Mouse (Mus musculus) midbrain, postnatal 0 days (tissue): Measurements from ENCODE around the gene Otulin. TPM values are rescaled to one million over a fixed set of nuclear protein-coding genes. Genes with fewer than 3 reads are reported as not detected.
A peak's percentile ranks its signal among the peaks of the same experiment; 100 is the strongest.

Experiments
- ATAC-seq: fragments of 200-750 bp; cut with Nextera tagmentation; 2 replicates; pipeline ENCODE4 v1.8.0; 2017; ENCODE audit warnings: moderate number of reproducible peaks, mild to moderate bottlenecking, moderate TSS enrichment, moderate library complexity; ENCODE audit not compliant: low FRiP score
- DNase-seq: peaks from one replicate; pipeline ENCODE4 v3.0.0-alpha.2; 2015; ENCODE audit warnings: low spot score
- H3K27ac ChIP-seq: fragments of 300-500 bp; sonication (generic); 2 replicates; pipeline ENCODE4 v1.5.1; 2014; ENCODE audit warnings: low read depth, mild to moderate bottlenecking, low read length, mixed read lengths
- H3K27me3 ChIP-seq: fragments of 300-500 bp; sonication (generic); 2 replicates; pipeline ENCODE4 v1.6.1; 2014; ENCODE audit warnings: low read length, control low read depth, mixed read lengths; ENCODE audit not compliant: insufficient read depth
- H3K36me3 ChIP-seq: fragments of 300-500 bp; sonication (generic); 2 replicates; pipeline ENCODE4 v1.6.1; 2014; ENCODE audit warnings: low read length, control low read depth, mixed read lengths; ENCODE audit not compliant: insufficient read depth
- H3K4me1 ChIP-seq: fragments of 300-500 bp; sonication (generic); 2 replicates; pipeline ENCODE4 v1.6.1; 2014; ENCODE audit warnings: mild to moderate bottlenecking, control low read depth, antibody characterized with exemption, low read length, mixed read lengths; ENCODE audit not compliant: insufficient read depth
- H3K4me2 ChIP-seq: fragments of 300-500 bp; sonication (generic); 2 replicates; pipeline ENCODE4 v1.6.1; 2014; ENCODE audit warnings: low read depth, mild to moderate bottlenecking, low read length, mixed read lengths; ENCODE audit not compliant: poor library complexity, severe bottlenecking
- H3K4me3 ChIP-seq: fragments of 300-500 bp; sonication (generic); 2 replicates; pipeline ENCODE4 v1.5.1; 2014; ENCODE audit warnings: low read depth, mild to moderate bottlenecking, low read length, moderate library complexity
- H3K9ac ChIP-seq: fragments of 300-500 bp; sonication (generic); replicated peaks from 2 replicates; pipeline ENCODE4 v1.6.1; 2014; ENCODE audit warnings: mild to moderate bottlenecking, low read length, moderate library complexity, mixed read lengths; ENCODE audit not compliant: poor library complexity, severe bottlenecking
- H3K9me3 ChIP-seq: fragments of 300-500 bp; sonication (generic); 2 replicates; pipeline ENCODE4 v1.6.1; 2016; ENCODE audit warnings: low read length, control low read depth
- CTCF ChIP-seq: IDR thresholded peaks from 2 replicates; pipeline ENCODE4 v1.5.1; 2016; ENCODE audit warnings: antibody characterized with exemption, mild to moderate bottlenecking
- WGBS: fragments of 180-500 bp; shearing (Covaris S2); extraction: QIAGEN DNeasy Blood & Tissue Kit; methylation state at CpG from one replicate; pipeline ENCODE4 v1.1.7; 2014; 5-methylcytosine and 5-hydroxymethylcytosine counted together
- polyA plus RNA-seq: library from polyadenylated mRNA; unstranded; fragments of >200 nt; fragmentation: Nextera tagmentation; extraction: Ambion mirVana; gene quantifications from 2 replicates; pipeline ENCODE4 v1.2.1, GENCODE M21; 2015
- total RNA-seq: library from RNA; depleted of rRNA; stranded (reverse); fragments of >200 nt; gene quantifications from 2 replicates; pipeline ENCODE4 v1.2.3, GENCODE M21; 2014

Gene Otulin
- total and polyA plus RNA-seq, 2 experiments from 2014 or later, result 17.8 to 23.9 TPM

- Histone ChIP-seq H3K9me3 (no peaks in the 10 kb centered on the region), H3K4me2 (no peak overlapping the region), H3K27me3 (no peaks in the 10 kb centered on the region), H3K36me3 (peaks cover 13% of the 10 kb centered on the region; the same call in 1 of the 2 replicates), H3K9ac (no peak overlapping the region), H3K27ac (no peak overlapping the region), H3K4me3 (no peak overlapping the region), H3K4me1 (no peaks in the 10 kb centered on the region)
- TF ChIP-seq CTCF, result no peak
- DNase-seq, result peak; percentile 71
- peak; percentile 50; the same call in 1 of the 2 replicates for ATAC-seq
- 69% methylated on average over 8 of the region's 8 CpGs for WGBS
Measured at GRCm38 (mm10) chr15:27574992-27575781, 55.3 kb downstream of the Otulin start.

- H3K4me3 ChIP-seq, result no peak overlapping the region
- peaks cover 31% of the 10 kb centered on the region for H3K36me3 ChIP-seq
- H3K9me3 ChIP-seq, result no peaks in the 10 kb centered on the region
- no peaks in the 10 kb centered on the region for H3K27me3 ChIP-seq
- ATAC-seq (no peak), DNase-seq (peak; percentile 50)
- H3K4me2 ChIP-seq, result no peak overlapping the region
- no peaks in the 10 kb centered on the region for H3K4me1 ChIP-seq
- H3K9ac ChIP-seq, result no peak overlapping the region
- TF ChIP-seq CTCF, result no peak
- 71% methylated on average over 8 of the region's 8 CpGs for WGBS
- no peak overlapping the region for H3K27ac ChIP-seq
Measured at GRCm38 (mm10) chr15:27571179-27571578, 59.3 kb downstream of the Otulin start.

- Histone ChIP-seq H3K4me2 (no peak overlapping the region), H3K27me3 (no peaks in the 10 kb centered on the region), H3K4me3 (no peak overlapping the region), H3K9me3 (no peaks in the 10 kb centered on the region), H3K27ac (no peak overlapping the region), H3K9ac (no peak overlapping the region), H3K36me3 (peaks cover 37% of the 10 kb centered on the region), H3K4me1 (no peaks in the 10 kb centered on the region)
- DNase-seq (no peak), ATAC-seq (no peak)
- no peak for TF ChIP-seq CTCF
- WGBS, result 90% methylated on average over 4 of the region's 4 CpGs
Measured at GRCm38 (mm10) chr15:27570385-27570784, 60.1 kb downstream of the Otulin start.

GRCm38 (mm10) chr15:27569924-27570323 lies 60.6 kb downstream of the Otulin start:
- TF ChIP-seq CTCF, result no peak
- peaks cover 38% of the 10 kb centered on the region for H3K36me3 ChIP-seq
- H3K27me3 ChIP-seq, result no peaks in the 10 kb centered on the region
- DNase-seq (no peak), ATAC-seq (no peak)
- H3K4me3 ChIP-seq, result no peak overlapping the region
- no peak overlapping the region for H3K9ac ChIP-seq
- no peaks in the 10 kb centered on the region for H3K4me1 ChIP-seq
- H3K4me2 ChIP-seq, result no peak overlapping the region
- 88% methylated on average over 2 of the region's 2 CpGs for WGBS
- no peak overlapping the region for H3K27ac ChIP-seq
- no peaks in the 10 kb centered on the region for H3K9me3 ChIP-seq

GRCm38 (mm10) chr15:27568371-27568770 lies 62.1 kb downstream of the Otulin start:
- whole genome bisulfite sequencing, result 67% methylated on average over 6 of the region's 6 CpGs
- no peak overlapping the region for H3K27ac ChIP-seq
- no peak overlapping the region for H3K9ac ChIP-seq
- no peaks in the 10 kb centered on the region for H3K4me1 ChIP-seq
- H3K9me3 ChIP-seq, result no peaks in the 10 kb centered on the region
- H3K4me2 ChIP-seq, result no peak overlapping the region
- H3K27me3 ChIP-seq, result no peaks in the 10 kb centered on the region
- TF ChIP-seq CTCF, result no peak
- ATAC-seq (no peak), DNase-seq (no peak)
- peaks cover 42% of the 10 kb centered on the region for H3K36me3 ChIP-seq
- H3K4me3 ChIP-seq, result no peak overlapping the region

GRCm38 (mm10) chr15:27567356-27567755 lies 63.1 kb downstream of the Otulin start:
- no peak overlapping the region for H3K9ac ChIP-seq
- H3K4me1 ChIP-seq, result no peaks in the 10 kb centered on the region
- no peak for TF ChIP-seq CTCF
- H3K4me2 ChIP-seq, result no peak overlapping the region
- peaks cover 39% of the 10 kb centered on the region for H3K36me3 ChIP-seq
- no peak for ATAC-seq
- H3K9me3 ChIP-seq, result no peaks in the 10 kb centered on the region
- no peak for DNase-seq
- no peak overlapping the region for H3K4me3 ChIP-seq
- no peaks in the 10 kb centered on the region for H3K27me3 ChIP-seq
- H3K27ac ChIP-seq, result no peak overlapping the region
- WGBS, result 89% methylated on average over 16 of the region's 16 CpGs
